Mouse (Mus musculus): Measurements from ENCODE around the gene Ctsc.

The Ctsc gene

DNA sequence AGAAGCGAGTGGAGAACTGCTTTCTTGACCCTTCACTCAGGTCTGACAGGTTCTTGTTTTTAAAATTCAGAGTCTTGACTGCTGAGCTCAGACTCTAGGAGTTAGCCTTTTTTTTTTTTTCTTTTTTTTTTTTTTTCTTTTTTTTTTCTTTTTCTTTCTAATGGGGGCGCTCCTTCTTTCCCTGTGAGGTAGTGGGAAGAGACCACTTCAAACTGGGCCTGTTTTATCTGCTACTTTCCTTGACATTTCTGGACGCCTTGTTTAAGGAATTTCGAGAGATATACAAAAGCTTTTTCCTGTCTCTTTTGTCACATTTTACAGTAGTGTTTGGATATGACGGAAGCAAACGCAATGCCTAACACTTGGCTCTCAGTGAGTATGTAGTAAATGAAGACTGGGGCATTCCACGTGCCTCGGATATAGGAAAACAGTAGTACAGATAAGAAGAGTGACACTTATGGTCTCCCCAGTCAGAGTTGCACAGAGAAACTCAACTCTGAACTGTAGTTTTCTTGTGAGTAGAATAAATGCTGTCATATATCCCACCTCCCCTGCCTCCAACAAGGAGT is 827 bp downstream of the Ctsc start:
- no peak for TF ChIP-seq GATA4 (IDR thresholded peaks at IDR 0.05; ENCODE audit: insufficient replicate concordance, low read length)

DNA sequence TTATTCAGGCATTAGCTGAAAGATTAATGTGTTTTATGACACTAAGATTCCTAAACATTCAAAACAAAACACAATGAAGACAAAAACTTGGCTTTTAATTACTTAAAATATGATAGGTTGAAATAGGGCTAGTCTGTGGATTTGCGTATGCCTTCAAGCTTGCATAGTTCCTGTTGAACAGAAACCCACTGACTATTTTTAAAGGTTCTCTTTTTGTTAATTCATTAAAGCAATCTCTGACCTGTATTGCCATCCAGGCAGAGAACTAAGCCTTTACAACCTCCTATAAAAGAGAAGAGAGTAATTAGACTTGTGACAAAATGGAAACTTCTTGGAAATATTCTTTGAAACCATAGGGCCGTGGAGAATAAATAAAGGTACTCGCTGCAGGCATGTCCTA is 7.4 kb downstream of the Ctsc start:
- TF ChIP-seq GATA4 (IDR thresholded peaks at IDR 0.05; ENCODE audit: insufficient replicate concordance, low read length), result no peak

GRCm38 (mm10) chr7:88291036-88291435 is 13.2 kb downstream of the Ctsc start:
- no peak for TF ChIP-seq GATA4 (IDR thresholded peaks at IDR 0.05; ENCODE audit: insufficient replicate concordance, low read length)

- no peak for TF ChIP-seq GATA4 (IDR thresholded peaks at IDR 0.05; ENCODE audit: insufficient replicate concordance, low read length)
Observed at GRCm38 (mm10) chr7:88292044-88292443, 14.2 kb downstream of the Ctsc start.

- TF ChIP-seq GATA4 (IDR thresholded peaks at IDR 0.05; ENCODE audit: insufficient replicate concordance, low read length), result no peak
Observed at GRCm38 (mm10) chr7:88293907-88294306, 16.0 kb downstream of the Ctsc start.

- peak; percentile 79 for TF ChIP-seq GATA4 (IDR thresholded peaks at IDR 0.05; ENCODE audit: insufficient replicate concordance, low read length)
Observed at GRCm38 (mm10) chr7:88295989-88296388, 18.1 kb downstream of the Ctsc start.

GRCm38 (mm10) chr7:88296932-88297331 is 19.0 kb downstream of the Ctsc start:
- TF ChIP-seq GATA4 (IDR thresholded peaks at IDR 0.05; ENCODE audit: insufficient replicate concordance, low read length), result no peak

- TF ChIP-seq GATA4 (IDR thresholded peaks at IDR 0.05; ENCODE audit: insufficient replicate concordance, low read length), result peak; percentile 98
Observed at GRCm38 (mm10) chr7:88305750-88306149, 27.9 kb downstream of the Ctsc start.

DNA sequence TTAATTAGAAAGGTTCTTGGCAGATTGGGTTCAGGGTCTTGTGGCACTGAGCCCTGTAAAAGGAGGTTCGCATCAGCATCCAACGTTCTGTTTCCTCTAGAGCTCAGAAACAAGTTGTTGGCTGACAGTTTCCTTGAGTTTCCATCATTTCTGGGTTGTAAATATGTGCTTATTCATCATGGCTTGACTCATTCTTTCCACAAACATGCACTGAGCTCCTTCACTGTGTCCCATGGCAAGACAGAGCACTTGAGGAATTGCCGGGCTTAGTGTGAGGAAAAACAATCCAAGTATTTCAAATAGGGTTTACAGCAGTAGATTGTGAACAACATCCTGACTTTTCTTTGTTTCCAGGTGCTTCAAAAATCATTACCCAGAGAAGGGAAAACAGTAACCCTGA is 28.8 kb downstream of the Ctsc start:
- no peak for TF ChIP-seq GATA4 (IDR thresholded peaks at IDR 0.05; ENCODE audit: insufficient replicate concordance, low read length)

GRCm38 (mm10) chr7:88310398-88311180 is 32.7 kb downstream of the Ctsc start:
- TF ChIP-seq GATA4 (IDR thresholded peaks at IDR 0.05; ENCODE audit: insufficient replicate concordance, low read length), result peak; percentile 36; the same call in 1 of the 2 replicates

DNA sequence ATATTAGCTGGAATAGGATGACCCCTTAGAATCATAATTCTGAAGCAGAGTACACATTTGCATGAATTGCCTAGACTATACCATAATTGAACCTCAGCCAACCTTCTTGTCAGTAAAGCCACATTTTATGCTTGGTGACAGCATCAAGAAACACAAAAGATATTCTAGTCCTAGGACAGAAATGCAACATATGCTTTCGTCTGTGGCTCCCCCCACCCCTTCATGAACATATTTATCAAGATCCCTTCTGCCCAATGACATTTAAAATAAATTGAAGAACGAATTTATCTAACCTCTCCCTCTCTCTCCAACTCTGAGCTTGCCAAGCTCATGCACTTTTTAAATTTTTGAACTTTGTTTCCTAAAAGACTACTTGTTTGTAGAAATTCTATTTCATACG is 38.5 kb downstream of the Ctsc start:
- no peak for TF ChIP-seq GATA4 (IDR thresholded peaks at IDR 0.05; ENCODE audit: insufficient replicate concordance, low read length)

- TF ChIP-seq GATA4 (IDR thresholded peaks at IDR 0.05; ENCODE audit: insufficient replicate concordance, low read length), result no peak
Observed at GRCm38 (mm10) chr7:88318474-88318873, 40.6 kb downstream of the Ctsc start.

DNA sequence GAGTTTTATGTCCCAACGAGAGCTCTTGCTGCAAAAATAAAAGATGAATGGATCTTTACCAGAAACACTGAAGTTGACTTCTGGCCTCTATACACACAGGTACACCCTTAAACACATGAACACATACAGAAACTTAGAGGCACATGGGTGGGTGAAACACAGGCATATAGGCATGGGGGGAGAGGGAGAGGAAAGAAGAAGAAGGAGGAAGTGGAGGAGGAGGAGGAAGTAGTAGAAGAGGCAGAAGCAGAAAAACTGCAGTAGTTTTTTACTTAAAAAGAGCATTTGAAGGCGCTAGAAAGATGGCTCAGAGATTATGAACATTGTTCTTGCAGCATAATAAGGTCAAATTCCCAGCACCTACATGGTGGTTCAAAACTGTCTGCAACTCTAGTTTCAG is 41.0 kb downstream of the Ctsc start:
- no peak for TF ChIP-seq GATA4 (IDR thresholded peaks at IDR 0.05; ENCODE audit: insufficient replicate concordance, low read length)

DNA sequence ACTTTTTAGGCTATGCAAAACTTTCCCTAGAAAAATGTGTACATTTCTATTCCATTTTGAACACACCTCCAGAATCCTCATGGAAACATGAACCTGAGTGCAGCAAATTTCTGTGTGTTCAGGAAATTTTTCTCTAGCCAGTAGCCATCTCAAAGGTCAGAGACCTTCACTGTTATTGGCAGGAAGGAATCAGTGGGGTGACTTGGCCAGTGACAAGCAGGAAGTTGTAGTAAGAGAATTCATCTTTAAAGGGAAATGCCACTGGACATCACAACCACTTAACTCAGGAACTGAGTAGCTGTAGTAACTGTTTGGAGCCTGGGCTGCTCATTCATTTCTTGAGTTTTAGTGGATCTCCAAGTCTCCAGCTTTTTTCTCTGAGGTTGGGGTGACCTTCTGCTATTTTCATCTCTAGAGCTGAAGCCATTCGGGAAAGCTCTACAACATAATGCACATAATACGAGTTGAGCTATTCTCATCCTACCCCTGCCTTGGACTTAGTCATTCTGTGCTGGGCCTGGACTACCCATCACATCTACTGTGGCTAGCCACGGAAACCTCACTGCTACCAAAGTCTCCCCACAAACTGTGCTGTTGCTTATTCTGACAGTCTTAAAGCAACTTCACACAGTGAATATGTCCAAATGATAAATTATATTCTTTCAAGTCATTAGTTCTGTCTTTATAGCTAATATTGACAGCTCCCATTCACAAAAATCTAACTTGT is 41.7 kb downstream of the Ctsc start:
- TF ChIP-seq GATA4 (IDR thresholded peaks at IDR 0.05; ENCODE audit: insufficient replicate concordance, low read length), result no peak

DNA sequence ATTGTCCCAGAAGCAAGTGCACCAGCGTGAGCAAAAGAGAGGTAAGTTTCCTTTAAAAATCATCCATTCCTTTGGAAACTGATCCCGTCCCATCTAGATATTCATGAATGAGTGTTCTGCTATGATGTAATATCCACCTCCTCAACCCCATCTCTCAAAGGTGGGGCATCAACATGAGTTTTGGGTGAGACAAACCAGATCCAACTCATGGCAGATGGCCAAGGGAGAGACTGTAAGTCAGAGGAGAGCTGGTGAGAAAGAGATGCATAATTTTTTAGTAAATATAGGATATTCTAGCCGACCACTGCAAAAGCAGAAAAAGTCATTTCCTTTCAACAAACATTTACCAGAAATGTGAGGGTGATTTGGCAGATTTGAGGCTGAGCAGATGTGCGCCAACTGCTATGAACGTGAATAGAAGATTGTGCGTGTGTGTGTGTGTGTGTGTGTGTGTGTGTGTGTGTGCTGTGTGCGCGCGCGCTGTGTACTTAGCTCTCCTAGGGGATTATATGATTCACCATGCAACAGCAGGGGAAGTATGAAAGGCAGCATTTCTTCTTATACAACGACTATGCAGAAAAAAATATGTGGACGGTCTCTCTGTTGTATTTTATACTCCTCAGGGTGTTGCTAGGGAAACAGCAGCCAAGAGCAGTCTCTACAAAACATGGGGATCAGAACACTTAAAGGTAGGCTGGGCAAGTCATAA is 42.9 kb downstream of the Ctsc start:
- TF ChIP-seq GATA4 (IDR thresholded peaks at IDR 0.05; ENCODE audit: insufficient replicate concordance, low read length), result no peak
